Comparison of ENCODE assay signal across 25 mouse cellular contexts in genomic region chr8:35250641-35251040, GRCm38 (mm10).
DNase-seq lines count a peak whose midpoint lies in the region; ATAC-seq lines count a peak whose summit lies in the region.
"Had no signal": no experiment of that assay in that cellular context is flagged by ENCODE, and none has a peak within 500 bp of the region (broad histone marks: within the 10 kb centered on the region; RNA-seq: fewer than 3 reads in every experiment).

No protein-coding gene starts in this region.

- H3K9ac ChIP-seq in lung, embryonic 16.5 days (ENCODE audit: low read length) = no peak overlapping the region
- H3K9ac ChIP-seq: embryonic facial prominence, embryonic 12.5 days; forebrain, embryonic 13.5 days; hindbrain, embryonic 12.5 days; limb, embryonic 15.5 days; liver, embryonic 15.5 days had no signal

- H3K9me3 ChIP-seq in lung, embryonic 16.5 days (ENCODE audit: control insufficient read depth, low read length) = peaks cover 3% of the 10 kb centered on the region
- H3K9me3 ChIP-seq: embryonic facial prominence, embryonic 12.5 days; forebrain, embryonic 13.5 days; hindbrain, embryonic 12.5 days; limb, embryonic 15.5 days; liver, embryonic 15.5 days had no signal

- H3K4me1 ChIP-seq in lung, embryonic 16.5 days (replicated peaks; ENCODE audit: control insufficient read depth, insufficient read depth, low read length) = peaks cover 7% of the 10 kb centered on the region; the same call in 1 of the 2 replicates
- H3K4me1 ChIP-seq: embryonic facial prominence, embryonic 12.5 days; forebrain, embryonic 13.5 days; hindbrain, embryonic 12.5 days; limb, embryonic 15.5 days; liver, embryonic 15.5 days had no signal

- peak; percentile 73 for ATAC-seq in lung, embryonic 16.5 days (ENCODE audit: low read depth)
- ATAC-seq in granulocyte monocyte progenitor cell, adult 5-6 weeks (replicated peaks; ENCODE audit: poor library complexity, severe bottlenecking) = peak; percentile 94
- ATAC-seq: activated CD4-positive, CD25-positive, alpha-beta regulatory T cell, adult 4 months; forebrain, embryonic 13.5 days; midbrain, embryonic 16.5 days; Patski had no signal

- H3K27ac ChIP-seq in lung, embryonic 16.5 days (ENCODE audit: low read length) = peak overlapping the region; percentile 72
- H3K27ac ChIP-seq: embryonic facial prominence, embryonic 12.5 days; forebrain, embryonic 13.5 days; heart, adult 2 months; hindbrain, embryonic 12.5 days; limb, embryonic 15.5 days; liver, embryonic 15.5 days; stomach, postnatal 0 days had no signal

- no peak overlapping the region for H3K4me2 ChIP-seq in lung, embryonic 16.5 days (ENCODE audit: low read depth, low read length)
- H3K4me2 ChIP-seq: embryonic facial prominence, embryonic 12.5 days; forebrain, embryonic 13.5 days; hindbrain, embryonic 12.5 days; limb, embryonic 15.5 days; liver, embryonic 15.5 days had no signal

- no peak for DNase-seq in lung, postnatal 10 days
- DNase-seq in thymus, adult 18-20 months = peak; percentile 48 to 78
- peak; percentile 63 for DNase-seq in thymus, postnatal 4 days
- DNase-seq in cerebellum, postnatal 14 days = no peak
- DNase-seq in left cerebral cortex, adult 8-10 months (ENCODE audit: low spot score in 2 of 2) = no peak
- DNase-seq: adrenal gland, postnatal 14 days; cerebellum, adult 11-12 months; cerebellum, postnatal 36 days; heart, adult 2 months; kidney, adult 18-20 months; kidney, postnatal 10 days; retina, postnatal 1 day; right cerebral cortex, postnatal 4 days had no signal

- H3K4me3 ChIP-seq in lung, embryonic 16.5 days (ENCODE audit: low read length) = no peak overlapping the region
- H3K4me3 ChIP-seq: embryonic facial prominence, embryonic 12.5 days; erythroblast, embryonic 14.5 days; forebrain, embryonic 13.5 days; heart, adult 2 months; hindbrain, embryonic 12.5 days; limb, embryonic 15.5 days; liver, embryonic 15.5 days had no signal

- no peaks in the 10 kb centered on the region for H3K36me3 ChIP-seq in lung, embryonic 16.5 days (ENCODE audit: control insufficient read depth, insufficient read depth, low read length)
- H3K36me3 ChIP-seq: embryonic facial prominence, embryonic 12.5 days; hindbrain, embryonic 12.5 days; limb, embryonic 15.5 days; liver, embryonic 15.5 days had no signal

- 24% methylated on average over 4 of the region's 4 CpGs for WGBS in lung, embryonic 16.5 days

- no peaks in the 10 kb centered on the region for H3K27me3 ChIP-seq in lung, embryonic 16.5 days (ENCODE audit: control insufficient read depth, insufficient read depth, low read depth, low read length)
- H3K27me3 ChIP-seq: embryonic facial prominence, embryonic 12.5 days; forebrain, embryonic 13.5 days; hindbrain, embryonic 12.5 days; limb, embryonic 15.5 days; liver, embryonic 15.5 days; Patski had no signal

Comparison
In these comparisons a context has a peak if more than half of its experiments do, and no peak if none do; other contexts are left out.
1. DNase-seq: peak in thymus, adult 18-20 months (2 of 2) and thymus, postnatal 4 days (single experiment); none in lung, postnatal 10 days (single experiment), cerebellum, postnatal 14 days (0 of 2) and left cerebral cortex, adult 8-10 months (0 of 2).